Mouse (Mus musculus): Measurements from ENCODE around the gene Htra1. TPM values are rescaled to one million over a fixed set of nuclear protein-coding genes. Genes with fewer than 3 reads are reported as not detected.

The Htra1 gene
- total RNA-seq, 2 experiments from 2014 or later, result not detected

DNA sequence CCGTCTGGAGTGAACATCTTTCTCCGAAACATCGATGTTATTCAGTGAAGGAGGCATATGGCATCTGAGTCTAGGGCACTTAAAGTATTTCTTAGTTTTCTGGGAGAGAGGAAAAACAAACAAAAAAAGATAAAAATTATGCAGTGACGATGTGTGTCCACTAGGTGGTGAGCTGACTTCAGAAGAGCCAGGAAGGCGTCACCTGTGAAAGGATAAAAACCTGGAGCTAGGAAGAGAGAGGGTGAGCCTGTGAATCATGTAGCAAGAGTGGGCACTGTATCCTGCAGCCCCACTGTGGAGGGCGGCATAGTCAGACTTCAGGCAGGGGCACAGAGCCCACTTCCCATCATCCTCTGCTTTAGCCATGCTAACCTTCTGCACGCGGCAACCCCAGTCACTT, 58.0 kb downstream of the Htra1 start:
- no peak for ATAC-seq (replicated peaks; ENCODE audit: poor library complexity, severe bottlenecking)

GRCm38 (mm10) chr7:131001976-131002726, 66.2 kb downstream of the Htra1 start:
- ATAC-seq (replicated peaks; ENCODE audit: poor library complexity, severe bottlenecking), result no peak

DNA sequence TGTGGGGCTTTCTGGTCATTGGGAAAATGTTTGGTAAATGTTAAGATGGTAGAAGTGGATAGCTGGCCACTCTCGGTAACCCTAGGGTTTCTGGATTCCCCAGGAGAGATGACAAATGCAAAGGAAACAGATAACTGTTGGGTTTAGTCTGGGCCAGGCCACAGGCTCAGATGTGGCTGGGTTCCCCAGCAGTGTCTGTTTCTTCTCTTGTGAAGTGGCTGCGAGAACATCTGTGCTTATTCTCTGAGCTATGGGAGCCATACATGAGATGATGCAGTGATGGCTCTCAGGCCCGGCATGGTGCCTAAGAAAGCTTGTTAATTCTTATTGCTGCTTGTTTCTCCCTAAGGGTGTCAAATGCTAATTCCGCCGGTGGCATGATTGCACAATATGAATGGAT, 68.2 kb downstream of the Htra1 start:
- no peak for ATAC-seq (replicated peaks; ENCODE audit: poor library complexity, severe bottlenecking)

- no peak for ATAC-seq (replicated peaks; ENCODE audit: poor library complexity, severe bottlenecking)
Measured at GRCm38 (mm10) chr7:131007221-131007620, 71.3 kb downstream of the Htra1 start.

GRCm38 (mm10) chr7:131009178-131009577, 73.3 kb downstream of the Htra1 start:
- ATAC-seq (replicated peaks; ENCODE audit: poor library complexity, severe bottlenecking), result no peak

DNA sequence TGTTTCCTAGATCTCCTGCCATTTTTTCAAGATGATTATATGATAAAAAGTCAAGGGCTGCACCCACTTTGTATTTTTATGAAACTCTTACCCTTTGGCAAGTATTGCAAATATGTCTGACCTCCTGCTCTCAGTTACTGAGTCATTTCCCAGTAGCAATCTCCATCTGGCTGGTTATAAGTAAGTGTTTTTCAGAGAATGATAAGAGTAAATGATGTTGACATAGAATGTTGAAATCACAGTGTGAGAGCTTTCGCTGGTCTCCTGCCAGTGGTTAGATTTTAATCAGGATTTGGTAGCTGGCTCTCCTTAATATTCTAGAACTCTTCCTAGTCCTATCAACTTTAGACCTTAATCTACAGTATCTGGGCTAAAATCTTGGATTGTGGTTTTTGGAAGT, 76.0 kb downstream of the Htra1 start:
- ATAC-seq (replicated peaks; ENCODE audit: poor library complexity, severe bottlenecking), result peak; percentile 40

DNA sequence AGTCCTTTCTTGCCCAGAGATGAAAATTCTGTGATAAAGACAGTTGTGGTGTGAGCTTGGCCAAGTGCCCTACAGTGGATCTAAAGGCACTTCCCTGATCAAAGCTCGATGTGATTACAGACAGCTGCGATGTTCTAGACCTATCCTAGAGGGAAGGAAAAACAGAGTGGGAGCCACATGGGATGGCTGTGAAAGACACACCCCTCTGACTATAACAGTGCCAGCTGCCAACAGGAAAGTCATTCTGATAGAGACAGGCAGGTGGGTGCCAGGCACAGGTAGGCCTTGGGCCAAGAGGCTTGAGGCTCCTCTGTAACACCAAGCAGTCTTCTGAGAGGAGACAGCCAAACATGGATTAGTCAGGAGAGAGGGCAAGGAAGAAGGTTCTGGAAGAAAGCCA, 83.3 kb downstream of the Htra1 start:
- ATAC-seq (replicated peaks; ENCODE audit: poor library complexity, severe bottlenecking), result no peak

- no peak for ATAC-seq (replicated peaks; ENCODE audit: poor library complexity, severe bottlenecking)
Measured at GRCm38 (mm10) chr7:131024807-131025206, 88.9 kb downstream of the Htra1 start.

- ATAC-seq (replicated peaks; ENCODE audit: poor library complexity, severe bottlenecking), result no peak
Measured at GRCm38 (mm10) chr7:131027557-131027956, 91.6 kb downstream of the Htra1 start.

DNA sequence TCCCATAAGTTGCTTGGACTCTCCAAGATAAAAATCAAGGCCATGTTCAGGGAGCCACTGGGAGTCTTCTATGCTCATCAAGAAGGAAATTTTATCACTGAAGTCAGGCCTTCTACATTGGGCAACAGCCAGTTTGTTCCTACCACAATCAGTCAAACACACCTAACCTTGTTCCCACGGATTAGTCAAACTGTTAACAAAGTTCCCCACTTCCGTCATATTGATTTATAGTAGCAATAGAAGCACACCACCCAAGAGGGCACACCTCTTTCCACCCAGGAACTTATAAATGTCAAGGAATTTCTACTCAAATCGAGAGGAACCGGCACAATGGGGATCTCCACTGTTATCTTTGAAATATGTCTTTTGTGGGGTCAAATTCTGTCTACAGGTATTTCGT, 95.8 kb downstream of the Htra1 start, which contains the start of gene Dmbt1:
Gene Dmbt1, plus strand, starts transcription at position 299 of the 400 bp plus-strand sequence.
- no peak for ATAC-seq (replicated peaks; ENCODE audit: poor library complexity, severe bottlenecking)

Other genes with a start within 250 kb of the Htra1 start
- gene Btbd16, start 162.0 kb upstream of the Htra1 start, total RNA-seq (2014; fragmentation: Nextera tagmentation), result 1.1 TPM in 1 of 2 replicates, not detected in the other
- gene Btbd16, start 162.0 kb upstream of the Htra1 start, total RNA-seq (2017), result 0.47 TPM in 1 of 2 replicates, not detected in the other
- gene Plekha1, start 70.4 kb upstream of the Htra1 start, total RNA-seq (2014; fragmentation: Nextera tagmentation), result 17.4 and 24.2 TPM in 2 replicates
- 21.0 and 21.4 TPM in 2 replicates for gene Plekha1, start 70.4 kb upstream of the Htra1 start, total RNA-seq (2017)
- not detected in 2 replicates for gene Dmbt1, start 95.9 kb downstream of the Htra1 start, total RNA-seq (2014; fragmentation: Nextera tagmentation)
- gene Dmbt1, start 95.9 kb downstream of the Htra1 start, total RNA-seq (2017), result not detected in 2 replicates
- not detected in 2 replicates for gene 4933402N03Rik, start 210.2 kb downstream of the Htra1 start, total RNA-seq (2014; fragmentation: Nextera tagmentation)
- not detected in 2 replicates for gene 4933402N03Rik, start 210.2 kb downstream of the Htra1 start, total RNA-seq (2017)
- gene 5430419D17Rik, start 238.3 kb downstream of the Htra1 start, total RNA-seq (2014; fragmentation: Nextera tagmentation), result not detected in 2 replicates
- gene 5430419D17Rik, start 238.3 kb downstream of the Htra1 start, total RNA-seq (2017), result not detected in 2 replicates

Data from granulocyte monocyte progenitor cell, adult 5-6 weeks (primary cell).